Mouse (Mus musculus) kidney, adult 2 months (tissue): ENCODE data around the gene Strada.
A peak's percentile ranks its signal among the peaks of the same experiment; 100 is the strongest.

ENCODE experiments used
- CTCF ChIP-seq: fragments of 200-500 bp; conservative IDR thresholded peaks from 2 replicates; pipeline ENCODE4 v1.5.1; 2011; ENCODE audit warnings: low read depth, mild to moderate bottlenecking, control low read depth, low read length, moderate library complexity, mixed read lengths; ENCODE audit not compliant: insufficient read depth, insufficient read length
- POLR2A ChIP-seq: fragments of 200-500 bp; IDR thresholded peaks from one replicate; pipeline ENCODE4 v1.6.1; 2011; ENCODE audit warnings: low read depth, low read length, control low read depth

GRCm38 (mm10) chr11:106246834-106247233 is 44.9 kb upstream of the Strada start:
- TF ChIP-seq CTCF (peak; percentile 54), POLR2A (no peak)
